Mouse (Mus musculus) megakaryocyte-erythroid progenitor cell, adult 5 weeks (primary cell): Measurements from ENCODE around the gene Mov10l1. TPM values are rescaled to one million over a fixed set of nuclear protein-coding genes. Genes with fewer than 3 reads are reported as not detected.

Source experiments
- polyA plus RNA-seq: library from polyadenylated mRNA; stranded (reverse); fragments of >175 nt; gene quantifications from 2 replicates; pipeline ENCODE4 v1.2.3, GENCODE M21; 2012

Mov10l1 gene
- not detected in 2 replicates for polyA plus RNA-seq

DNA sequence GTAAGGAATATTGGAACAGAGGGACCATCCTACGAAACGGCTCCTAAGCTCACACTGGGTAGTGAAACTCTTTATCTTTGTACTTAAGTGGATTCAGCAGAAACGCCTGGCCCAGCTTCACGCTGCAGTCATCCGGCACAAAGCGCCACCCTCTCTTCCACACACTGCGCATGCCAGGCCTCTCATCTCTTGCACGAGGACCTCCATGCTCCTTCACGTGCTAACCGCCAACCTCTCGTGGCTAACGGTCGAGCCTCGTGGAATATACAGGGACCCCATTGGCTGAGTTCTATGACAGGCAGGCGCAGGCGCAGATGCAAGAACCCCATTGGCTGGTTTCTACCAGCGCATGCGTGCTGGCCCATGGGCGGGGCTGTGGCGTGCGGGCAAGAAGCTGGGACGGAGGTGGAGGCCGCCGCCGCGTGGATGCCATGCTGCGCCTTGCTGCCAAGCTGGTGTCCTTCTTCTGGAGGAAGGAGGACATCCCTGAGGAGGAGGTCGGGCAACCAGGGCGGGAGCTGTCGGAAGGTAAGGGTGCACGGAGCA is at the start of gene Mov10l1:
Mov10l1 (plus strand) TSS at position 376 of the 546 bp plus-strand sequence.

DNA sequence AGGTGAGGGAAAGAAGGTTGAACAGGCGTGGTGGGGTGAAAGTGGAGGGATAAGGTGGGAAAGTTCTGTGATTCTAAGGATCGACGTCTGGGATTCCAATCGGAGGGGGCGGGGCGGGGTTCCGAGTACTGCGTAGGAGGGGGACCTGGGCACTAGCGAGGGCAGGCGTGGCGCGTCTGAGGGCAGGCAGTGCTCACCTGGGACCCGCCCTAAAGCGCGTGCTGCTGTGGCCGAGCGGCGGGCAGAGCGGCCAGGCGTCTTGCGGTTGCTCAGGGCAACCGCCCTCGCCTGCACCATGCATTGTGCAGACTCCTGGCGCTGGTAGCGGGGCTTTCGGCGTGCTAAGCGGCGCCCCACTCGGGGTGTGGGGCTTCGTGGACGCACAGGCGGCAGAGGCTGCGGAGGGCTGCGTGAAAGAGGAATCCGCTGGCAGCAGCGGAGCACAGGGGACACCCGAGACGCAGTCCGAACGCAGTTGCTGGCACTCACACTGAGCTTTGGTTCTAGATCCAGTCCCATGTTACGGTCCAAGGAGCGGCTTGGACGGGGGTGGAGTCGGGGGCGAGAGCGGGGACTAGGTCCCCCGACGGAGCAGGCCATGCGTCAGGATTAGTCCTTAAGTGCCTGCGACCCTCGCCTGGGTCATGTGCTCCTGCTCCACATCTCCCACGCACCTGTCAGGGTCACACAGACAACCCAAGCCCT is 28.2 kb upstream of the Mov10l1 start, which contains the start of gene Ttll8:
Ttll8 (minus strand) TSS at position 51 of the 705 bp plus-strand sequence.

DNA sequence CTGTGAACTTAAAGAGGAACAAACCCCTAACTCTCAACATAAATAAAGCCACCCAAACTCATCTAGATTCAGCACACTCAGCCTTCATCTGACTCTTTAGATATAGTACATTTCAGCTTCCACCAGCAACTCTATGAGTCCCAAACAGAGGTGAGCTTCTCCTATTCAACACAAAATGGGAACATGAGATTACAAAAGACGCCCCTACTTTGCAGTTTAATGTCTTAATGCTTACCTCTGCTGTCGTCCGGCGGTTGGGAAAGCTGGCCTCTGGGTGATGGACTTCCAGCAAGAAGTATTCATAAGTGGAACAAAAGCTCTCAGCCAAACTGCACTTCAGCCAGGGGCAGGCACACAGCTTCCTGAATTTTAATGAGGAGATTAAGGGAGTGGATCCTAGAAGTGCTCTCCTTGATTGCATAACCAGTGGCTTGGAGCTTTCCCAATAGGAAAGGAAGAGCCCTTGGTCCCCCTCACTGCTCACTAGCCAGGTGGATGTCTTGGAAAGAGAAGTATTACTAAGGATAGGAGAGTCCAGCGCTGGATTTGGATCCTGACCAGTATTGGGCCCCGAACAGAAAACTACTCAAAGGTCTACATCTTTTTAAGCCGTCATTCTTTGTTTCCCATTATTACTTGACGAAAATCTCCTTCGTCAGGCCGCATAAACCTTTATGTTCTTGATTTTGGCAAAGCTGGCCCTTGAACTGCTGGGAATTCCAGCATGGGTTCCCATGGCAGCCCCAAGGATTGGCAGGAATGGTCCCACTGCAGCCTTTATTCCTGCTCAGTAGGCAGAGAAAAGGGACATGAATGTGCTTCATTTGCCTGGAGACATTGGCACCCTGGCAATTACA is 4.2 kb upstream of the Mov10l1 start, which contains the start of gene Mlc1:
Mlc1 (minus strand) TSS at position 727 of the 857 bp plus-strand sequence.

DNA sequence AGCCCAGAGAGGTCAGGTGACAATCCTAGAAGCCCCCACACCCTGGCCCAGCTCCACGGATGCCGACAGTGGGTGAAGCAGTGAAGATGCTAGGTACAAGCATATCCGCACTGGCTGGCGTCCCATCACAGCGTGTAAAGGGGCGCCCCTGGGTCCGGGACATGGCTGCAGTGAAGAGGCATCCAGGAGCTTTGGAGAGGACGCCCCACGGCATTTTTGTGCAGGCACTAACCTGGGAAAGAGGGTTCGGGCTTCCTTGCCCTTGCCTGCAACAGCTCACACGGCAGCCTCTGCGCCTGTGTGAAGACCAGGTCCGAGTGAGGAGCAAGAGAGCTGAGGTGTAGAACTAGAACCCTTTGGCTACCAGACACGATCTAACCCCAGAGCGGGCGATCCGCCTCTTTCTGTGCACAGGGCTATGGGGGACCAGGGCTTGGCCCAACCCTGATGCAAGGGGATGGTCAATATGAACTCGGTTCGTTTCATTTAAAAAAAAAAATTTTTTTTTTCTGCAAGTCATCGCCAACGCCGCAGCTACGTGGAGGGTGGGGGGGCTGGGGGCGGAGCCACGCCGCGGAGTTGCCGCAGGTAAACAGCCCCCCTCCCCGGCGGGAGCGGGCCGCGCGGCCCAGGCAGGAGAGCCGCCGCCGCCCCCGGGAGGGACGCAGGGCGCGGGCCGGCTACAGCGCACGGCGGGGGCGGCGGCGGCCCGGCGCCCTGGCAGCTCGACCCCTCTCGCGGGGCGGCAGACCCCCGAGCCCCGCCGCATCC is 76.6 kb downstream of the Mov10l1 start, which contains the start of gene Panx2:
Panx2 (plus strand) TSS at position 574 of the 771 bp plus-strand sequence.

DNA sequence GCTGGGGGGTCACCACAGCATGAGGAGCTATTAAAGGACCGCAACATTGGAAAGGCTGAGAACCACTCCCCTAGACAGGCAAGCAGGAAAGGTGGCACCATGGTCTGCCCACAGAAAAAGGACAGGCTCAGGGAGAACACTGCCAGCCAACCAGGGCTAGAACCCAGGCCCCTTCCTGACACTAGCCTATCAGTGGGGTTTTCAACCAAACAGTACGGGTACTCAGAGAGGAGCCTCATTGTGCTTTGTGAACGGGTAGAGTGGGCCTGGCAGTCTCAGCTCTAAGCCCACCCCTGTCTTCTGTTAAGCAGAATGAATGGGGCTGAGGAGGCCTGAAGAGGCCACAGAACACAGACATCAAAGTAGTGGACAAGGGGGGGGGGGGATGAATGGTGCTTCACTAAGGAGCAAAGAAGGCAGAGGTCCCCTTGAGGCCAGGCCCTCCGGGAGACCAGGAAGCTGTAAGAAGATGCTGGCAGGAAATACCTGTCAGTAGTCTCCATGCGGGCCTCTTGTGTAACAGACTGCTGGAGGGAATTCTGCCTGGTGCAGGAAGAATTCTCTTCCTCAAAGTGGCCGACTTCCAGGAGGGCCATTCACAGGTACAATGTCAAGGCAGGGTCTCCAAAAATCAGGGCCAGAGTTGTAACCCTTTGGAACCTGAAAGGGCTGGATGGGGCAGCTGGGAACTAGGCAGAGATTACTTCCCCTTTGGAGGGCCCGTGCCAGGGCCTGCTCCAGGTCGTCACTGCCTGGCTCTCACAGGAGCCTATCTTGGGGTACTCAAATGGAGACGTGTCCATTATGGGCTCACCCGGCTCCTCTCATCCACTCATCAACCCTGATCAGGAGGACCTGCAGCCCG is 92.1 kb downstream of the Mov10l1 start, which contains the start of gene Trabd:
Trabd (plus strand) TSS at position 512 of the 865 bp plus-strand sequence.

DNA sequence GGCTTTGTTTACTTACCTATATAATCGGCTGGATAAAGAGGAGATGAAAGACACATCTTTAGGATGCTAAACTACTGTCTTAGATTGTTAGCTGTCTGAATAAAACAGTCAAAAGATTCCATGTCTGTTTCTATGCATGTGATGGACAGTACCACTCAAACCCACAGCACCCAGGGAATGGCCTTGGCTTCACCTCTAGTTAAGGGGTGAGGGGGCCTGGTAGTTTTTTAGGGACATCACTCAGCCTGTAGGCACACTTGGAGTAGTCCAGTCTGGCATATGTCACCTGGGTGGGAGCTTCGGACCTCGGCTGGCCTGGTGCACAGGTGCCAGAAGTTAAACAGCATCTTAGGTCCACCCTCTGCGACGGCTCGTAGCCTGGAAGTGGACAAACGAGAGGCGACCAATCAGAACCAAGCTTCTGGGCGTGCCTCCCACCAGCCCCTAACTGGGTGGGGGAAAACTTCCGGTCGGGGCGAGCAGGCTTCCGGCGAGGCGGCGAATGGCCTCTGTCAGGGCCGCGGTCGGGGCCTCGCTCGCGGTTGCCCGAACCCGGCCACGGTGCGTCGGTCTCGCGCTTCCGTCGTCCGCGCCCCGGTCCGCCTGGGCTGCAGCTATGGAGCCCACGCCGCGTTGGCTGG is 106.0 kb downstream of the Mov10l1 start, which contains the start of gene Selenoo:
Selenoo (plus strand) TSS at position 478 of the 641 bp plus-strand sequence.

Other genes with a start within 250 kb of the Mov10l1 start
- 50.3 and 66.9 TPM in 2 replicates for gene Brd1, start 248.7 kb upstream of the Mov10l1 start, polyA plus RNA-seq
- gene Zbed4, start 231.2 kb upstream of the Mov10l1 start, polyA plus RNA-seq = 6.1 and 7.9 TPM in 2 replicates
- 4.2 and 5.3 TPM in 2 replicates for gene Alg12, start 163.6 kb upstream of the Mov10l1 start, polyA plus RNA-seq
- gene Creld2, start 163.3 kb upstream of the Mov10l1 start, polyA plus RNA-seq = 55.6 and 65.0 TPM in 2 replicates
- 55.5 and 63.6 TPM in 2 replicates for gene Pim3, start 120.7 kb upstream of the Mov10l1 start, polyA plus RNA-seq
- gene Ttll8, start 28.5 kb upstream of the Mov10l1 start, polyA plus RNA-seq = not detected in 2 replicates
- not detected in 2 replicates for gene Mlc1, start 3.9 kb upstream of the Mov10l1 start, polyA plus RNA-seq
- 0.14 and 0.18 TPM in 2 replicates for gene Panx2, start 76.8 kb downstream of the Mov10l1 start, polyA plus RNA-seq
- gene Trabd, start 92.2 kb downstream of the Mov10l1 start, polyA plus RNA-seq = 97.3 and 104 TPM in 2 replicates
- gene Selenoo, start 106.2 kb downstream of the Mov10l1 start, polyA plus RNA-seq = 6.0 and 7.7 TPM in 2 replicates
- gene Tubgcp6, start 140.2 kb downstream of the Mov10l1 start, polyA plus RNA-seq = 33.3 and 36.4 TPM in 2 replicates
- 16.0 and 20.5 TPM in 2 replicates for gene Hdac10, start 145.8 kb downstream of the Mov10l1 start, polyA plus RNA-seq
- gene Mapk12, start 157.8 kb downstream of the Mov10l1 start, polyA plus RNA-seq = 0.10 TPM in 1 of 2 replicates, not detected in the other
- gene Mapk11, start 166.7 kb downstream of the Mov10l1 start, polyA plus RNA-seq = 0.28 and 0.48 TPM in 2 replicates
- 38.5 and 40.7 TPM in 2 replicates for gene Plxnb2, start 197.9 kb downstream of the Mov10l1 start, polyA plus RNA-seq
- 10.1 and 11.8 TPM in 2 replicates for gene Dennd6b, start 213.6 kb downstream of the Mov10l1 start, polyA plus RNA-seq
- 47.6 and 60.3 TPM in 2 replicates for gene Ppp6r2, start 228.6 kb downstream of the Mov10l1 start, polyA plus RNA-seq